Mouse (Mus musculus): ENCODE measurements around the gene Arhgap23. TPM values are rescaled to one million over a fixed set of nuclear protein-coding genes. Genes with fewer than 3 reads are reported as not detected.

Arhgap23 gene
- polyA plus RNA-seq, 1 experiment from 2014 or later, result 7.0 TPM

- no peaks in the 10 kb centered on the region for H3K4me1 ChIP-seq (ENCODE audit: insufficient read depth, low read depth, low read length)
- DNase-seq (ENCODE audit: low spot score) (no peak), ATAC-seq (no peak)
- no peak overlapping the region for H3K9ac ChIP-seq (replicated peaks; ENCODE audit: low read depth)
- no peak overlapping the region for H3K4me3 ChIP-seq (ENCODE audit: low read depth, low read length)
- no peak for TF ChIP-seq EP300 (IDR thresholded peaks at IDR 0.05)
- TF ChIP-seq CTCF (IDR thresholded peaks at IDR 0.05), result no peak
- 86% methylated on average over 6 of the region's 6 CpGs for WGBS
- no peaks in the 10 kb centered on the region for H3K36me3 ChIP-seq (ENCODE audit: insufficient read depth, low read length)
- no peaks in the 10 kb centered on the region for H3K9me3 ChIP-seq (ENCODE audit: low read length)
- no peak overlapping the region for H3K27ac ChIP-seq (ENCODE audit: low read length)
- H3K27me3 ChIP-seq (replicated peaks; ENCODE audit: insufficient read depth, low read length), result no peaks in the 10 kb centered on the region
- H3K4me2 ChIP-seq (replicated peaks; ENCODE audit: low read depth, low read length), result no peak overlapping the region
Observed at GRCm38 (mm10) chr11:97525313-97525712, 110.0 kb downstream of the Arhgap23 start.

GRCm38 (mm10) chr11:97528282-97528808, 113.0 kb downstream of the Arhgap23 start:
- ATAC-seq (no peak), DNase-seq (ENCODE audit: low spot score) (no peak)
- no peak overlapping the region for H3K4me2 ChIP-seq (replicated peaks; ENCODE audit: low read depth, low read length)
- TF ChIP-seq EP300 (IDR thresholded peaks at IDR 0.05) (no peak), CTCF (IDR thresholded peaks at IDR 0.05) (no peak)
- no peak overlapping the region for H3K4me3 ChIP-seq (ENCODE audit: low read depth, low read length)
- H3K27ac ChIP-seq (ENCODE audit: low read length), result no peak overlapping the region
- 0 out of 2 replicates have a peak, but pooled peaks cover 4% of the 10 kb centered on the region for H3K4me1 ChIP-seq (ENCODE audit: insufficient read depth, low read depth, low read length)
- H3K36me3 ChIP-seq (ENCODE audit: insufficient read depth, low read length), result no peaks in the 10 kb centered on the region
- H3K27me3 ChIP-seq (replicated peaks; ENCODE audit: insufficient read depth, low read length), result peaks cover 16% of the 10 kb centered on the region
- H3K9ac ChIP-seq (replicated peaks; ENCODE audit: low read depth), result no peak overlapping the region
- H3K9me3 ChIP-seq (ENCODE audit: low read length), result no peaks in the 10 kb centered on the region
- 69% methylated on average over 18 of the region's 18 CpGs for WGBS

- Histone ChIP-seq H3K4me3 (ENCODE audit: low read depth, low read length) (no peak overlapping the region), H3K27me3 (replicated peaks; ENCODE audit: insufficient read depth, low read length) (peaks cover 33% of the 10 kb centered on the region), H3K4me2 (replicated peaks; ENCODE audit: low read depth, low read length) (no peak overlapping the region), H3K4me1 (ENCODE audit: insufficient read depth, low read depth, low read length) (0 out of 2 replicates have a peak, but pooled peaks cover 8% of the 10 kb centered on the region), H3K9ac (replicated peaks; ENCODE audit: low read depth) (no peak overlapping the region), H3K27ac (ENCODE audit: low read length) (no peak overlapping the region), H3K9me3 (ENCODE audit: low read length) (no peaks in the 10 kb centered on the region), H3K36me3 (ENCODE audit: insufficient read depth, low read length) (no peaks in the 10 kb centered on the region)
- no peak for TF ChIP-seq CTCF (IDR thresholded peaks at IDR 0.05)
- no peak for TF ChIP-seq EP300 (IDR thresholded peaks at IDR 0.05)
- 87% methylated on average over 6 of the region's 6 CpGs for WGBS
- no peak for DNase-seq (ENCODE audit: low spot score)
- ATAC-seq, result no peak
Observed at GRCm38 (mm10) chr11:97530069-97530468, 114.7 kb downstream of the Arhgap23 start.

GRCm38 (mm10) chr11:97530961-97531360, 115.6 kb downstream of the Arhgap23 start:
- 60% methylated on average over 5 of the region's 5 CpGs for whole genome bisulfite sequencing

GRCm38 (mm10) chr11:97531381-97532260, 116.3 kb downstream of the Arhgap23 start:
- ATAC-seq, result peak; percentile 78
- peaks cover 46% of the 10 kb centered on the region for H3K27me3 ChIP-seq (replicated peaks; ENCODE audit: insufficient read depth, low read length)

More at GRCm38 (mm10) chr11:97530961-97531360, 115.6 kb downstream of the Arhgap23 start:
- TF ChIP-seq CTCF (IDR thresholded peaks at IDR 0.05) (no peak), EP300 (IDR thresholded peaks at IDR 0.05) (no peak)
- no peak for ATAC-seq
- no peak overlapping the region for H3K4me3 ChIP-seq (ENCODE audit: low read depth, low read length)
- no peak for DNase-seq (ENCODE audit: low spot score)
- peaks cover 39% of the 10 kb centered on the region for H3K27me3 ChIP-seq (replicated peaks; ENCODE audit: insufficient read depth, low read length)
- no peaks in the 10 kb centered on the region for H3K36me3 ChIP-seq (ENCODE audit: insufficient read depth, low read length)
- H3K9me3 ChIP-seq (ENCODE audit: low read length), result no peaks in the 10 kb centered on the region
- 0 out of 2 replicates have a peak, but pooled peaks cover 9% of the 10 kb centered on the region for H3K4me1 ChIP-seq (ENCODE audit: insufficient read depth, low read depth, low read length)
- H3K27ac ChIP-seq (ENCODE audit: low read length), result no peak overlapping the region
- H3K9ac ChIP-seq (replicated peaks; ENCODE audit: low read depth), result no peak overlapping the region
- no peak overlapping the region for H3K4me2 ChIP-seq (replicated peaks; ENCODE audit: low read depth, low read length)

GRCm38 (mm10) chr11:97532354-97532753, 117.0 kb downstream of the Arhgap23 start:
- H3K27me3 ChIP-seq (replicated peaks; ENCODE audit: insufficient read depth, low read length), result peaks cover 50% of the 10 kb centered on the region

More at GRCm38 (mm10) chr11:97531381-97532260, 116.3 kb downstream of the Arhgap23 start:
- H3K4me1 ChIP-seq (ENCODE audit: insufficient read depth, low read depth, low read length), result 0 out of 2 replicates have a peak, but pooled peaks cover 9% of the 10 kb centered on the region
- H3K9me3 ChIP-seq (ENCODE audit: low read length), result no peaks in the 10 kb centered on the region
- no peaks in the 10 kb centered on the region for H3K36me3 ChIP-seq (ENCODE audit: insufficient read depth, low read length)
- DNase-seq (ENCODE audit: low spot score), result peak; percentile 92
- H3K4me2 ChIP-seq (replicated peaks; ENCODE audit: low read depth, low read length), result peak overlapping the region; percentile 66
- peak overlapping the region; percentile 33 for H3K4me3 ChIP-seq (ENCODE audit: low read depth, low read length)
- TF ChIP-seq EP300 (IDR thresholded peaks at IDR 0.05), result no peak
- peak; percentile 99 for TF ChIP-seq CTCF (IDR thresholded peaks at IDR 0.05)
- 6% methylated on average over 46 of the region's 46 CpGs for whole genome bisulfite sequencing
- H3K27ac ChIP-seq (ENCODE audit: low read length), result no peak overlapping the region
- no peak overlapping the region for H3K9ac ChIP-seq (replicated peaks; ENCODE audit: low read depth)

More at GRCm38 (mm10) chr11:97532354-97532753, 117.0 kb downstream of the Arhgap23 start:
- TF ChIP-seq CTCF (IDR thresholded peaks at IDR 0.05) (no peak), EP300 (IDR thresholded peaks at IDR 0.05) (no peak)
- Histone ChIP-seq H3K9ac (replicated peaks; ENCODE audit: low read depth) (no peak overlapping the region), H3K9me3 (ENCODE audit: low read length) (no peaks in the 10 kb centered on the region), H3K4me3 (ENCODE audit: low read depth, low read length) (no peak overlapping the region), H3K36me3 (ENCODE audit: insufficient read depth, low read length) (no peaks in the 10 kb centered on the region), H3K4me2 (replicated peaks; ENCODE audit: low read depth, low read length) (no peak overlapping the region), H3K4me1 (ENCODE audit: insufficient read depth, low read depth, low read length) (0 out of 2 replicates have a peak, but pooled peaks cover 9% of the 10 kb centered on the region), H3K27ac (ENCODE audit: low read length) (no peak overlapping the region)
- ATAC-seq (no peak), DNase-seq (ENCODE audit: low spot score) (no peak)
- WGBS, result 17% methylated on average over 8 of the region's 8 CpGs
